Mouse (Mus musculus) heart, embryonic 10.5 days (tissue): ENCODE results near the gene 4930518I15Rik. TPM values are rescaled to one million over a fixed set of nuclear protein-coding genes. Genes with fewer than 3 reads are reported as not detected.
"Not testable (repeated sequence)": the region's sequence is repeated elsewhere in the genome, so short reads cannot be mapped to it uniquely, and the experiment has no call there.

Source experiments
- DNase-seq: peaks from one replicate; pipeline ENCODE4 v3.0.0-alpha.2; 2017; ENCODE audit warnings: low spot score
- H3K27ac ChIP-seq: fragments of 300-500 bp; sonication (generic); 2 replicates; pipeline ENCODE4 v1.5.1; 2016; ENCODE audit warnings: mild to moderate bottlenecking
- H3K27me3 ChIP-seq: fragments of 300-500 bp; sonication (generic); 2 replicates; pipeline ENCODE4 v1.6.1; 2016; ENCODE audit warnings: mild to moderate bottlenecking; ENCODE audit not compliant: poor library complexity, insufficient read depth, severe bottlenecking
- H3K36me3 ChIP-seq: fragments of 300-500 bp; sonication (generic); 2 replicates; pipeline ENCODE4 v1.6.1; 2016; ENCODE audit warnings: mild to moderate bottlenecking, moderate library complexity
- H3K4me1 ChIP-seq: fragments of 300-500 bp; sonication (generic); 2 replicates; pipeline ENCODE4 v1.6.1; 2016; ENCODE audit warnings: mild to moderate bottlenecking
- H3K4me3 ChIP-seq: fragments of 300-500 bp; sonication (generic); 2 replicates; pipeline ENCODE4 v1.5.1; 2016; ENCODE audit warnings: mild to moderate bottlenecking, moderate library complexity
- H3K9me3 ChIP-seq: fragments of 300-500 bp; sonication (generic); 2 replicates; pipeline ENCODE4 v1.6.1; 2016; ENCODE audit warnings: mild to moderate bottlenecking, moderate library complexity
- WGBS: fragments of 180-500 bp; shearing (Covaris S2); methylation state at CpG from one replicate; pipeline ENCODE4 v1.1.7; 2016; 5-methylcytosine and 5-hydroxymethylcytosine counted together
- polyA plus RNA-seq: library from polyadenylated mRNA; unstranded; fragments of >200 nt; fragmentation: Nextera tagmentation; extraction: Ambion mirVana; gene quantifications from 2 replicates; pipeline ENCODE4 v1.2.1, GENCODE M21; 2016

Gene 4930518I15Rik
- polyA plus RNA-seq, 1 experiment from 2014 or later = 6.3 TPM

DNA sequence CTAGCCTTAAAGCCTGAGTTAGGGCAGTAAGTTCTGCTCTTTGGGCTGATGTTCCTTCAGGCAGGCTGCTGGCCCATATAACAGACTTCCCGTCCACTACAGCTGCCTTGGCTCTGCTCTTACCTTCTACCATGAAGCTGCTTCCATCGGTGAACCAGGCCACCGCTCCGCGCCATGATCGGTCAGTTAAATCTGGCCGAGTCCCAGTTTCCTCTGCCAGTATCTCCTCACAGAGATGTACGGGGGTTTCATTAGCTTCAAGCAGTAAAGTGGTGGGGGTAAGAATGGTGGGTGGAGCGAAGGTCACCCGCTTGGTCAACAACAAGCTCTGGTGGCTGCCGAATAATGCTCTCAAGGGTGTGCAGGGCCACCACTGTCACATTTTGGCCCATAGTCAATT is 23.4 kb downstream of the 4930518I15Rik start:
- Histone ChIP-seq H3K27me3 (no peaks in the 10 kb centered on the region), H3K4me1 (peaks cover 15% of the 10 kb centered on the region; the same call in 1 of the 2 replicates), H3K27ac (no peak overlapping the region), H3K4me3 (no peak overlapping the region), H3K36me3 (peaks cover 84% of the 10 kb centered on the region), H3K9me3 (peaks cover 16% of the 10 kb centered on the region)
- 95% methylated on average over 11 of the region's 11 CpGs for WGBS
- DNase-seq = no peak

DNA sequence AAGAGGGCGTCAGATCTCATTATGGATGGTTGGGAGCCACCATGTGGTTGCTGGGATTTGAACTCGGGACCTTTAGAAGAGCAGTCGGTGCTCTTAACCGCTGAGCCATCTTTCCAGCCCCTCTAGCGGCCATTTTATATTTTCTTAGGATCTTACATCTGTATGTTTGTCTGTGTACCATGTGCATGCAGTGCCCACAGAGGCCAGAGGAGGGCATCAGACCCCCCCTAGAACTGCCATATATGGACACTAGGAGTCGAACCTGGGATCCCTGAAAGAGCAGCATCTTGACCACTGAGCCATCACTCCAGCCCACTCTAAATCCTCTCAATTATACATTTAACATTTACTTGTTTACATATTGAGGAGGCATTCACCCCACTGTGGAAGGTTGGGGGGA is 32.6 kb downstream of the 4930518I15Rik start:
- H3K27me3 ChIP-seq, H3K4me1 ChIP-seq, H3K9me3 ChIP-seq, H3K27ac ChIP-seq, DNase-seq, H3K4me3 ChIP-seq: not testable (repeated sequence)
- WGBS = 86% methylated on average over 6 of the region's 6 CpGs
- H3K36me3 ChIP-seq = peaks cover 20% of the 10 kb centered on the region

DNA sequence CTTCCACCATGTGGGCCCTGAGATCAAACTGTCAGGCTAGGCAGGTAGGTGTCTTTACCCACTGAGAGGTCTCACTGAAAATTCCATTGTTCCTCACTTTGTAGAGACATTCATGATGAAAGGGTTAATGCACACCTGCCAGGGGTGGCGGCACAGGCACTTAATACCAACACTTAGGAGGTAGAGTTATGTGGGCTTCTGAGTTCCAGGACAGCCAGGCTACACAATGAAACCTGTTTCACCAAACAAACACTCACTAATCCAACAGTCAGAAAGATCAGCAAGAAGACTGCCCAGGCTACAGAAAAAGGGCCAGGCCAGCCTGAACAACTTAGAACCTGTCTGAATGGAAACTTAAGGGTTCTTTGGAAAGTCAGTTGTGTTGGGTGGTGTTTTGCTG is 41.6 kb downstream of the 4930518I15Rik start:
- Histone ChIP-seq H3K36me3 (no peaks in the 10 kb centered on the region), H3K27ac (no peak overlapping the region), H3K4me1 (peaks cover 19% of the 10 kb centered on the region), H3K9me3 (no peaks in the 10 kb centered on the region), H3K4me3 (no peak overlapping the region), H3K27me3 (no peaks in the 10 kb centered on the region)
- no peak for DNase-seq
- WGBS = 65% methylated on average over 1 of the region's 1 CpGs

DNA sequence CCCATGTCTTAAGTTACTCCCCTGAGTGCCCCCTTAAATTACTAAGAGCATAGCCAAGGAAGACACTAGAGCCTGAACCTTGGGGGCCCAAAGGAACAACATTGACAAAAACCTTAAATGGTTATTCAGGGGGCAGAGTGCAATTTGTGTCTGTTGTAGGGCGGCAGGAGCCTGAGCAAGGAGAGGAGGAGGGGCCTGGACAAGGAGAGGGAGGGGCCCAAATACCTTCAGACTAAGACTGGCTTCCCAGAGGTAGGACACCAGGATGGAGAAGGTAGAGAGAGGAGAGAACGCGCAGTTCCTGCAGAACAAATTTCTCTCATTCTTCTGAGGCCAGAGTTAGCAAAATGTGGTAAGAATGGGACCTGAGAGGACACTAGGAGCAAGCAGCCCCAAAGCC is 42.3 kb downstream of the 4930518I15Rik start:
- Histone ChIP-seq H3K27ac (peak overlapping the region; percentile 54; the same call in 1 of the 2 replicates), H3K9me3 (no peaks in the 10 kb centered on the region), H3K4me3 (no peak overlapping the region), H3K36me3 (no peaks in the 10 kb centered on the region), H3K27me3 (no peaks in the 10 kb centered on the region), H3K4me1 (peaks cover 19% of the 10 kb centered on the region)
- no peak for DNase-seq
- WGBS = 61% methylated on average over 3 of the region's 3 CpGs

DNA sequence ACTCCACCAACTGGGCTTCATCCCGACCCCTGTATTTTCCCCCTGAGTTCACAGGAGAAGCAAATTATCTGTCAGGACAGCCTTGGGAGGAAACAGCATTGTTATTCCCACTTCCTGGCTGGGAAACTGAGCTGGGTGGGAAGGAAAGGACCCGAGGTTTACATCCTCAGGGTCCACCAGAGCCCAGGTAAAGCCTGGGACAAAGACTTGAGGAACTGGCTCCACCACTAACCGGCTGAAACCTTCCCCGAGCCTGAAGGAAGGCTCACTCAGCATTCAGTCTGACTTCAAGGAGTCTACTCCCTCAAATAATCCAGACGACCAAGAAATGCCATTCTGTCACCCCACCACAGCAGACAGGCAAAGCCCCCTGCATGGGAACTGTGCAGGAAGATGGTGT is 42.9 kb downstream of the 4930518I15Rik start:
- 30% methylated on average over 5 of the region's 5 CpGs for WGBS
- H3K36me3 ChIP-seq = no peaks in the 10 kb centered on the region
- H3K4me3 ChIP-seq = no peak overlapping the region
- peak overlapping the region; percentile 54 for H3K27ac ChIP-seq
- no peaks in the 10 kb centered on the region for H3K9me3 ChIP-seq
- no peaks in the 10 kb centered on the region for H3K27me3 ChIP-seq
- DNase-seq = no peak
- peaks cover 23% of the 10 kb centered on the region for H3K4me1 ChIP-seq

DNA sequence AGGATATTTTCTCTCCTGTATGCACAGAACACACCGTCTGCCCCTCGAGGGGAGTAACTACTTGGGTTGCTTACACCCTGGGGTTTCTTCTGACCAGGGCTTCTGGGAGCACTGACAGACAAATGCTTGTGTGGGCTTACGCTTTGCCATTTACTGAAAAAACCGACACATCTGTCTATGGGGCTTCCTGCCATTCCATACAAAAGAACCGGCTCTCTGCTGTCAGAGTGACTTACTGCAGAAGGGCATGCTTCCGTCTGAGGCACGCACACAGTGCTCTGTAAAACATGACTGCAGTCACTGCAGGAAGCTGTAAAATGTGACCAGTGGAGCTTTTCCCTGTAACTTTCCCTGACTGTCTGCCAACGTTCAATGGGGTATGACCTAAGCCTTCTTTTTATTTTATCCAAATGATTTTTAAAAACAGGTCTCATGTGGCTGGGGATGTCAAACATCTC is 43.4 kb downstream of the 4930518I15Rik start:
- no peak for DNase-seq
- Histone ChIP-seq H3K36me3 (no peaks in the 10 kb centered on the region), H3K27me3 (no peaks in the 10 kb centered on the region), H3K4me3 (no peak overlapping the region), H3K4me1 (peaks cover 28% of the 10 kb centered on the region), H3K27ac (peak overlapping the region; percentile 54), H3K9me3 (no peaks in the 10 kb centered on the region)
- WGBS = 34% methylated on average over 8 of the region's 8 CpGs

DNA sequence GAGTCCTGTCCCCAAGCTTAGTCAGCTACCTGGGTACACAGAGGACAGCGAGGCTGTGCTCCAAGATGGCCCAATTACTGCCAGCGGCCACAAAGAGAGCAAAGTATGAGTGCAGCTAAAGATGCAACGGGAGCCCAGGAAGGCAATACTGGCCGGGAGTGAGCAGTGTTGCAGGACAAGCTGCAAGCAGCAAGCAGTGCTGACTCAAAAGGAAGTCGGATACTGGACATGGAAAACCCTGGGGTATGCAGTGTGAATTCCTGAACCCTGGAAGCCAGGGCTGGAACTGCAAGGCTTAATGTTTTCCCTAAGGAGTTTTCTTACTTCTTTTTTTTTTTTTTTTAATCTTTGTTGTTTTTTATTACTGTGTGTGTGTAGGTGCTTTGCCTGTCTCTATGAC is 46.2 kb downstream of the 4930518I15Rik start:
- no peak overlapping the region for H3K4me3 ChIP-seq
- peak; percentile 74 for DNase-seq
- H3K36me3 ChIP-seq = no peaks in the 10 kb centered on the region
- peaks cover 28% of the 10 kb centered on the region for H3K4me1 ChIP-seq
- WGBS = 74% methylated on average over 5 of the region's 5 CpGs
- H3K27me3 ChIP-seq = no peaks in the 10 kb centered on the region
- no peaks in the 10 kb centered on the region for H3K9me3 ChIP-seq
- H3K27ac ChIP-seq = no peak overlapping the region

DNA sequence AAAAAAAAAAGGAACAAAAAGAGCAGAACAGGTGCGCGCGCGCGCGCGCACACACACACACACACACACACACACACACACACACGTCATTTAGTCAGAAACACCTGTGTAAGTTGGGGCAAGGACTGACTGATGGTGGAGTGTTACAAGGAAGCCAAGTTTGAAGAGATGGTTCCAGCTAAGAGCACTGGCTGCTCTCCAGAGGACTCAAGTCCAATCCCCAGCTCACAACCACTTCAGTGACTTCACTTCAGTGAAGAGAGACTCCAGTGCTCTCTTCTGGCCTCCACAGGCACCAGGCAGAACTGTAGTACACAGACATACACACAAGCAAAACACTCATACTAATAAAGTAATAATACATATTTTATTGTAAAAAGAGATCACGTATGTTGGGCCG is 47.0 kb downstream of the 4930518I15Rik start:
- no peak for DNase-seq
- H3K4me3 ChIP-seq = no peak overlapping the region
- WGBS = 98% methylated on average over 10 of the region's 10 CpGs
- no peak overlapping the region for H3K27ac ChIP-seq
- H3K4me1 ChIP-seq = peaks cover 28% of the 10 kb centered on the region
- no peaks in the 10 kb centered on the region for H3K36me3 ChIP-seq
- no peaks in the 10 kb centered on the region for H3K27me3 ChIP-seq
- H3K9me3 ChIP-seq = no peaks in the 10 kb centered on the region

DNA sequence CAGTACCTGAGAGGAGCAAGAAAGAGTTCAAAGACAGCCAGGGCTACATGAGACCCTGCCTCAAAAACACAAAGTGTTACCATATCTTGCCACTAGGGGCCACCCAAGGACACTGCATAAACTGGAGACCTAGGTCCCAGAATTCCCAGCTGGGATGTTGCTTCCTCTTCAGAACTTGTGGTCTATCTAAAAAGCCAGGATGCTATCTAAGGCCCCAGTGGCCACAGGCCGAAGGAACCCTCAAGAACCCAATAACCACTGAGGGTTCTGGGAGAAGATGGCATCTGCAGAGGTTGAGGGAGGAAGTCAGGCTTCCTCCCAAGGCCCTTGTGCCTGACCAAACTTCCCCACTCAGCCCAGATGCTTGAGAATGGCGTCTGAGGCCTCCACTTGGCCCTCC is 48.2 kb downstream of the 4930518I15Rik start:
- Histone ChIP-seq H3K27me3 (no peaks in the 10 kb centered on the region), H3K4me1 (peaks cover 17% of the 10 kb centered on the region), H3K36me3 (no peaks in the 10 kb centered on the region), H3K4me3 (no peak overlapping the region), H3K27ac (peak overlapping the region; percentile 44), H3K9me3 (no peaks in the 10 kb centered on the region)
- no peak for DNase-seq
- 40% methylated on average over 2 of the region's 2 CpGs for WGBS

DNA sequence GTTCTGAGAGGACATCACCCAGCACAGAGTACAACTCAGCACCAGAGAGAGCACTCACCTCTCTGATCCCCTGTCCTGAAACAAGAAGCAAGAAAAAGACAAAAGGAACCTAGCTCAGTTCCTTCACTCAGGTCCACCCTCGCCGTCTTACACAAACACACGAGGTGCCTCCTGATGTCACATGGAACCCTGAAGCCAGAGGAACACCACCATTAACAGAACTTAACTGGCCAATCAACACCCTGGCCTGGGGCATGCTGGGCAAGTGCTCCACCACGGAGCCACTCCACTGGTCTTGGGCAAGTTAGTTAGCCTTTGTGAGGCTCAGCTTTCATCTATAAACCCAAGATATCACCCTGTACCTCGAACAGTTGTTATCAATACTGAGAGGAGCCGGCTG is 50.9 kb downstream of the 4930518I15Rik start:
- Histone ChIP-seq H3K4me1 (0 out of 2 replicates have a peak, but pooled peaks cover 9% of the 10 kb centered on the region), H3K27ac (no peak overlapping the region), H3K27me3 (no peaks in the 10 kb centered on the region), H3K36me3 (no peaks in the 10 kb centered on the region), H3K4me3 (no peak overlapping the region), H3K9me3 (no peaks in the 10 kb centered on the region)
- WGBS = 67% methylated on average over 6 of the region's 6 CpGs
- DNase-seq = no peak

Other genes starting within 250 kb of the 4930518I15Rik start
- 71.6 and 95.7 TPM in 2 replicates for gene Dlgap4, start 244.2 kb downstream of the 4930518I15Rik start, polyA plus RNA-seq
- 1,471 and 1,998 TPM in 2 replicates for gene Myl9, start 82.5 kb downstream of the 4930518I15Rik start, polyA plus RNA-seq
- 48.4 and 62.3 TPM in 2 replicates for gene Tgif2, start 17.9 kb downstream of the 4930518I15Rik start, polyA plus RNA-seq
- 197 and 198 TPM in 2 replicates for gene Rab5if, start 5.2 kb upstream of the 4930518I15Rik start, polyA plus RNA-seq
- 1.1 and 1.9 TPM in 2 replicates for gene Sla2, start 29.2 kb upstream of the 4930518I15Rik start, polyA plus RNA-seq
- gene Ndrg3, start 134.1 kb upstream of the 4930518I15Rik start, polyA plus RNA-seq = 42.1 and 46.2 TPM in 2 replicates
- 43.7 and 44.0 TPM in 2 replicates for gene Dsn1, start 149.2 kb upstream of the 4930518I15Rik start, polyA plus RNA-seq
- gene Soga1, start 221.3 kb upstream of the 4930518I15Rik start, polyA plus RNA-seq = 2.2 and 3.9 TPM in 2 replicates
- gene Tldc2, start 229.1 kb upstream of the 4930518I15Rik start, polyA plus RNA-seq = not detected in 2 replicates